Mouse (Mus musculus) kidney, postnatal 0 days (tissue): Measurements from ENCODE around the gene Pebp1. TPM values are rescaled to one million over a fixed set of nuclear protein-coding genes. Genes with fewer than 3 reads are reported as not detected.

Experiments
- ATAC-seq: fragments of 200-750 bp; cut with Nextera tagmentation; replicated peaks from 2 replicates; pipeline ENCODE4 v1.8.0; 2017; ENCODE audit warnings: low read depth, moderate number of reproducible peaks, moderate TSS enrichment, moderate library complexity; ENCODE audit not compliant: low FRiP score
- DNase-seq: peaks from one replicate; pipeline ENCODE4 v3.0.0-alpha.2; 2016; ENCODE audit warnings: low spot score
- H3K27ac ChIP-seq: fragments of 300-500 bp; sonication (generic); 2 replicates; pipeline ENCODE4 v1.5.1; 2014; ENCODE audit warnings: mild to moderate bottlenecking
- H3K27me3 ChIP-seq: fragments of 300-500 bp; sonication (generic); 2 replicates; pipeline ENCODE4 v1.6.1; 2014; ENCODE audit warnings: low read length, mixed read lengths; ENCODE audit not compliant: insufficient read depth
- H3K36me3 ChIP-seq: fragments of 300-500 bp; sonication (generic); 2 replicates; pipeline ENCODE4 v1.6.1; 2014; ENCODE audit warnings: low read length, mixed read lengths; ENCODE audit not compliant: insufficient read depth
- H3K4me1 ChIP-seq: fragments of 300-500 bp; sonication (generic); replicated peaks from 2 replicates; pipeline ENCODE4 v1.6.1; 2014; ENCODE audit warnings: antibody characterized with exemption, low read length, mixed read lengths; ENCODE audit not compliant: insufficient read depth
- H3K4me2 ChIP-seq: fragments of 300-500 bp; sonication (generic); 2 replicates; pipeline ENCODE4 v1.6.1; 2014; ENCODE audit warnings: mild to moderate bottlenecking, low read length, moderate library complexity, mixed read lengths
- H3K4me3 ChIP-seq: fragments of 300-500 bp; sonication (generic); replicated peaks from 2 replicates; pipeline ENCODE4 v1.5.1; 2014; ENCODE audit warnings: low read depth, low read length
- H3K9ac ChIP-seq: fragments of 300-500 bp; sonication (generic); 2 replicates; pipeline ENCODE4 v1.6.1; 2014; ENCODE audit warnings: low read depth, low read length
- H3K9me3 ChIP-seq: fragments of 300-500 bp; sonication (generic); replicated peaks from 2 replicates; pipeline ENCODE4 v1.6.1; 2016; ENCODE audit warnings: low read length, inconsistent platforms, mixed read lengths
- CTCF ChIP-seq: IDR thresholded peaks from 2 replicates; pipeline ENCODE4 v1.5.1; 2016; ENCODE audit warnings: antibody characterized with exemption, low read depth, mild to moderate bottlenecking, moderate library complexity
- WGBS: fragments of 180-500 bp; shearing (Covaris S2); extraction: QIAGEN DNeasy Blood & Tissue Kit; methylation state at CpG from one replicate; pipeline ENCODE4 v1.1.7; 2014; 5-methylcytosine and 5-hydroxymethylcytosine counted together
- polyA plus RNA-seq: library from polyadenylated mRNA; unstranded; fragments of >200 nt; fragmentation: Nextera tagmentation; extraction: Ambion mirVana; gene quantifications from 2 replicates; pipeline ENCODE4 v1.2.1, GENCODE M21; 2015

The Pebp1 gene
- polyA plus RNA-seq, 1 experiment from 2014 or later = 625 TPM

DNA sequence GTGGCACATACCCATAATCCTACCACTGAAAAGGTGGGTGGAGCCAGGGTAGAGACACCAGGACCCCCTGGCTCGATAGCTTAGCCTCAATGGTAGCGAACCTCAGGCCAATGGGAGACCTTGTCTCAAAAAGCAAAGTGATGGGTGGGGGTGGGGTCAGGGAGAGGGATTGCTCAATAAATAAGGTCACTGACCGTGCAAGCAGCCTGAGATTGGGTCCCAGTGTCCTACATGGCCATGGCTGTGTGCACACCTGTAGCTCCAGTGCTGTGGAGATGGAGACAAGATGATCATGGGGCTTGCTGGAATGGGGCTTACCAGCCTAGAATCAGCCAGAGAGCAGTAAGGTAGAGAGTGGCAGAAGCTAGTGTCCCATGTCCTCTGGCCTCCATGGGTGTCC lies 35.7 kb downstream of the Pebp1 start:
- 91% methylated on average over 3 of the region's 3 CpGs for WGBS
- Histone ChIP-seq H3K4me1 (no peaks in the 10 kb centered on the region), H3K9ac (no peak overlapping the region), H3K4me2 (no peak overlapping the region), H3K27ac (no peak overlapping the region), H3K9me3 (no peaks in the 10 kb centered on the region), H3K27me3 (no peaks in the 10 kb centered on the region), H3K4me3 (no peak overlapping the region), H3K36me3 (0 out of 2 replicates have a peak, but pooled peaks cover 5% of the 10 kb centered on the region)
- TF ChIP-seq CTCF = no peak
- ATAC-seq (no peak), DNase-seq (no peak)

DNA sequence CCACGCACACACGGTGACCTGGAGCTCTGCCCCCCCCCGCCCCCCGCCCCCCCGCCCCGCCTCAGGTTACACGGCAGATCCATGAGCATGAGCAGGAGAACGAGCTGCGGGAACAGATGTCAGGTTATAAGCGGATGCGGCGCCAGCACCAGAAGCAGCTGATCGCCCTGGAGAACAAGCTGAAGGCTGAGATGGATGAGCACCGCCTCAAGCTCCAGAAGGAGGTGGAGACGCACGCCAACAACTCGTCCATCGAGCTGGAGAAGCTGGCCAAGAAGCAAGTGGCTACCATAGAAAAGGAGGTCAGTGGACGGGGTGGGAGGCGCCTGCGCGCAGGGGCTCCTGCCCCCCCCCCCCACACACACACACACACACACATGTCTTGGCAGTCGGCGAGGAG lies 36.6 kb downstream of the Pebp1 start:
- 63% methylated on average over 23 of the region's 24 CpGs for WGBS
- Histone ChIP-seq H3K4me3 (no peak overlapping the region), H3K27me3 (no peaks in the 10 kb centered on the region), H3K4me1 (no peaks in the 10 kb centered on the region), H3K9me3 (no peaks in the 10 kb centered on the region), H3K9ac (no peak overlapping the region), H3K36me3 (no peaks in the 10 kb centered on the region), H3K27ac (no peak overlapping the region), H3K4me2 (no peak overlapping the region)
- ATAC-seq = 0 out of 2 replicates have a peak, but pooled peaks have one; percentile 43
- DNase-seq = no peak
- no peak for TF ChIP-seq CTCF

DNA sequence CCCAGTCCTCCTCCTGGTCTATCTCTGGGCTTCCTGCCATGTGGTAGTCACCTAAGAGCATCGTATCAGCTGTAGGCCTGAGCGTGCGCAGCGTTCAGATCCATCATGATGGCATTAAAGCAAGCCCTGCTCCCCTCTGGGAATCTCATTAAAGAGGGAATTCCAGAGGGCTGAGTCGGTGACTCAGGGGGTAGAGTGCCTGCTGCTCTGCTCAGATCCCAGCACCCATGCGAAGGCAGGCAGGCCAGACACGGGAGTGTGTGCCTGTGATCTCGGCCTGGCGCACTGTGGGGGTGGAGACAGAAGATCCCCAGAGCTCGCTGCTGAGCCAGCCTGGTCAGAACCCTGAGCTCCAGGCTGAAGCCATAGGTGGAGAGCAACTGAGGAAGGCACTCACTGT lies 39.1 kb downstream of the Pebp1 start:
- Histone ChIP-seq H3K36me3 (no peaks in the 10 kb centered on the region), H3K4me1 (no peaks in the 10 kb centered on the region), H3K4me2 (no peak overlapping the region), H3K27ac (no peak overlapping the region), H3K27me3 (no peaks in the 10 kb centered on the region), H3K4me3 (no peak overlapping the region), H3K9me3 (no peaks in the 10 kb centered on the region), H3K9ac (no peak overlapping the region)
- no peak for TF ChIP-seq CTCF
- WGBS = 27% methylated on average over 10 of the region's 10 CpGs
- peak; percentile 8 for DNase-seq
- no peak for ATAC-seq

GRCm38 (mm10) chr5:117245170-117245569 lies 42.3 kb downstream of the Pebp1 start:
- no peak overlapping the region for H3K4me2 ChIP-seq
- H3K27me3 ChIP-seq = no peaks in the 10 kb centered on the region
- H3K36me3 ChIP-seq = no peaks in the 10 kb centered on the region
- H3K9ac ChIP-seq = no peak overlapping the region
- WGBS = 89% methylated on average over 8 of the region's 8 CpGs
- TF ChIP-seq CTCF = no peak
- no peak overlapping the region for H3K27ac ChIP-seq
- no peak for ATAC-seq
- H3K4me3 ChIP-seq = no peak overlapping the region
- no peaks in the 10 kb centered on the region for H3K4me1 ChIP-seq
- no peak for DNase-seq
- no peaks in the 10 kb centered on the region for H3K9me3 ChIP-seq

GRCm38 (mm10) chr5:117242671-117243478 lies 44.5 kb downstream of the Pebp1 start:
- TF ChIP-seq CTCF = no peak
- Histone ChIP-seq H3K27me3 (no peaks in the 10 kb centered on the region), H3K4me3 (peak overlapping the region; percentile 18; the same call in 1 of the 2 replicates), H3K9me3 (no peaks in the 10 kb centered on the region), H3K27ac (no peak overlapping the region), H3K4me1 (no peaks in the 10 kb centered on the region), H3K36me3 (no peaks in the 10 kb centered on the region), H3K4me2 (peak overlapping the region; percentile 41), H3K9ac (no peak overlapping the region)
- ATAC-seq = no peak
- peak; percentile 18 for DNase-seq
- 37% methylated on average over 22 of the region's 22 CpGs for WGBS

GRCm38 (mm10) chr5:117241935-117242531 lies 45.4 kb downstream of the Pebp1 start:
- Histone ChIP-seq H3K9ac (no peak overlapping the region), H3K9me3 (no peaks in the 10 kb centered on the region), H3K27ac (no peak overlapping the region), H3K4me3 (no peak overlapping the region), H3K27me3 (no peaks in the 10 kb centered on the region), H3K4me2 (peak overlapping the region; percentile 41; the same call in 1 of the 2 replicates), H3K36me3 (no peaks in the 10 kb centered on the region), H3K4me1 (no peaks in the 10 kb centered on the region)
- TF ChIP-seq CTCF = no peak
- 49% methylated on average over 16 of the region's 16 CpGs for WGBS
- DNase-seq = peak; percentile 6
- no peak for ATAC-seq
